Mouse (Mus musculus): Measurements from ENCODE around the gene Apoc3. TPM values are rescaled to one million over a fixed set of nuclear protein-coding genes. Genes with fewer than 3 reads are reported as not detected.

The Apoc3 gene
- polyA plus RNA-seq, 1 experiment from 2014 or later, result not detected

DNA sequence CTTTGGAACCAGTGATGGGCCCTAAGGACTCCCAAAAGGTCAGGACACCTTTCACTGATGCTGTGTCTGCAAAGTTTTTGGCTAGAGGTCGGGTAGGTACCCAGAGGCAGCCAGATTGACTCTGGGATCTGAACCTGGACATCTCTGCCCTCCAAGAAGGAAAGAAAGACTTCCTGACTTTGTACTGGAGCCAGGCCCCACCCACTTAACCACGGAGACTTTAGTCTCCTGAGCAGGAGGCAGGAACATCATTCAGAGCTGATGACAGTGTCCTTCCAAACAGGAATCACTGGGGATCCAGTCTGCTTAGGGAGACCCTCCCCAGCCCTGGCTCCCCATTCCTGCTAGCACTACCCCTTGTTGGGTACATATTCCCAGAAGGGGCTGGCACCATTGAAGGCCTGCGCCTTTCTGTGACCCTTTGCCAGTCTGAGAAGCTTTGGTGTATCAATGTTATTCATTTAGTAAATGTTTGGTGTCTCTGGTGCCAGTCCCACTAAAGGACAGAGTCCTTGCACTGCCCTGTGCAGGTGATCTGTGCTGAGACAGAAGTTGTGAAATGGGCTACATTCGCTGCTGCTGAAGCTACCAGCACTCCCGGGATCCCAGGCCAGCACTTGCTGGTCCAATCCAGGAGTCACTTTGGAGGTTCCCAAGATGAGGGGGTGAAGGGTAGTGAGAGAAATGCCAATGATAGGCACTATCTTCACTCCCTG is 10.3 kb downstream of the Apoc3 start:
- Histone ChIP-seq H3K27ac (no peak overlapping the region), H3K36me3 (peaks cover 29% of the 10 kb centered on the region), H3K27me3 (ENCODE audit: insufficient read depth, poor library complexity, severe bottlenecking) (peaks cover 14% of the 10 kb centered on the region; the same call in 1 of the 2 replicates), H3K4me1 (peaks cover 9% of the 10 kb centered on the region), H3K9me3 (no peaks in the 10 kb centered on the region), H3K4me3 (no peak overlapping the region)
- DNase-seq (ENCODE audit: low spot score), result no peak
- WGBS, result 58% methylated on average over 5 of the region's 5 CpGs

DNA sequence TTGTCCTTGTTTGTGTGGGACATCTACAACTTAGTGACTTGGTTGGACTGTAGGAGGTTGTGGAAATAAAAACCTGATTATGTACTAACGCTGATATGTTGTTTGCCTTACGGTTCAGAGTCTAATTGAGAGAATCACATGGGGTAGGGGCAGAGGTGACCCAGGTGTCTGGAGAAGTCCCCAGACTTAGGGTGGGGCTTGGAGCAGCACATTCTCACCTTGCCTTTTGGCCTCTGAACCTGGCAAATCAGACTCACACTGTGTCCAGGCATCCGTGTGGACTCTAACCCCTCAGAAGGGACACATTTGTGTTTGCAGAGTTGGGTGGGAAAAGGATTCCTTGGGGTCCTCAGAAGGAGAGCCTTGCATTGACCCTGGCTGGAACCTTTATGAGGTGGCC is 11.3 kb downstream of the Apoc3 start:
- Histone ChIP-seq H3K27ac (no peak overlapping the region), H3K4me3 (no peak overlapping the region), H3K4me1 (peaks cover 5% of the 10 kb centered on the region), H3K36me3 (peaks cover 39% of the 10 kb centered on the region), H3K9me3 (no peaks in the 10 kb centered on the region), H3K27me3 (ENCODE audit: insufficient read depth, poor library complexity, severe bottlenecking) (peaks cover 10% of the 10 kb centered on the region; the same call in 1 of the 2 replicates)
- 86% methylated on average over 3 of the region's 3 CpGs for WGBS
- DNase-seq (ENCODE audit: low spot score), result no peak

DNA sequence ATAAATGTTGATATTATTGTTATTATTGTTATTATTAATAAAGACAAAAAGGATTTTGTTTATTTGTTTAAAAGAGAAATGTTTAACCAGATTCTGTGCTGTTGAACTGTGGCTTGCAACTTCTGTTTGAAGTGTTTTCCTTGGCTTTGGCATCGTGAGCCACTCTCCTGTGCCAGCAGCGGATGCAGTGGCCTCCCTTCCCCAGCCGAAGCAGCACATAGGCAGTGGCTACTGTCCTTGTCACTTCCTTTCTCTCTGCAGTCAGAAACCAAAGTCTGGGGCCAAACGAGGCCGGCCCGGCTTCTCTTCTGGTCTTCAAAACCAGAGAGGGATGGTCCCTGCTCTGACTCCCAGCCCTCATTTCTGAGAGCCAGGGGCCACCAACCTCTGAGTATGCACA is 12.3 kb downstream of the Apoc3 start:
- no peak overlapping the region for H3K4me3 ChIP-seq
- no peak overlapping the region for H3K27ac ChIP-seq
- H3K36me3 ChIP-seq, result peaks cover 40% of the 10 kb centered on the region
- 84% methylated on average over 6 of the region's 6 CpGs for WGBS
- no peak for DNase-seq (ENCODE audit: low spot score)
- H3K4me1 ChIP-seq, result no peaks in the 10 kb centered on the region; the same call in 1 of the 2 replicates
- no peaks in the 10 kb centered on the region for H3K9me3 ChIP-seq
- 0 out of 2 replicates have a peak, but pooled peaks cover 3% of the 10 kb centered on the region for H3K27me3 ChIP-seq (ENCODE audit: insufficient read depth, poor library complexity, severe bottlenecking)

DNA sequence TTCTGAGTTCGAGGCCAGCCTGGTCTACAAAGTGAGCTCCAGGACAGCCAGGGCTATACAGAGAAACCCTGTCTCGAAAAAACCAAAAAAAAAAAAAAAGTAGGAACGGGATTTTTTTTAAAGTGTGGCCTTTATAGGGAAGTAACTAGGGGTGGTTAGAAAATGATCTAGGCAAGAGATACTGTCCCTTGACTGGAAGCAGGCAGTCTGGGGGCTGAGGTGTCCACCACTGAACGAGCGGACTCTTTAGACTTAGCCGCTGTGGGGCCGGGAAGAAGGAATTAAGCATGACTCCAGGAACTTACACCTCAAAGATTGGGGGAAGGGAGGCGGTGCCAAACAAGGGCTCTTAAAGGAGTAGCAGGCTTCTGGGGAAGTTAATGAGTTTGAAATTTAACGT is 17.3 kb downstream of the Apoc3 start:
- WGBS, result 75% methylated on average over 9 of the region's 9 CpGs
- Histone ChIP-seq H3K4me3 (no peak overlapping the region), H3K27ac (no peak overlapping the region), H3K27me3 (ENCODE audit: insufficient read depth, poor library complexity, severe bottlenecking) (no peaks in the 10 kb centered on the region), H3K36me3 (peaks cover 44% of the 10 kb centered on the region), H3K4me1 (peaks cover 38% of the 10 kb centered on the region), H3K9me3 (no peaks in the 10 kb centered on the region)
- no peak for DNase-seq (ENCODE audit: low spot score)

DNA sequence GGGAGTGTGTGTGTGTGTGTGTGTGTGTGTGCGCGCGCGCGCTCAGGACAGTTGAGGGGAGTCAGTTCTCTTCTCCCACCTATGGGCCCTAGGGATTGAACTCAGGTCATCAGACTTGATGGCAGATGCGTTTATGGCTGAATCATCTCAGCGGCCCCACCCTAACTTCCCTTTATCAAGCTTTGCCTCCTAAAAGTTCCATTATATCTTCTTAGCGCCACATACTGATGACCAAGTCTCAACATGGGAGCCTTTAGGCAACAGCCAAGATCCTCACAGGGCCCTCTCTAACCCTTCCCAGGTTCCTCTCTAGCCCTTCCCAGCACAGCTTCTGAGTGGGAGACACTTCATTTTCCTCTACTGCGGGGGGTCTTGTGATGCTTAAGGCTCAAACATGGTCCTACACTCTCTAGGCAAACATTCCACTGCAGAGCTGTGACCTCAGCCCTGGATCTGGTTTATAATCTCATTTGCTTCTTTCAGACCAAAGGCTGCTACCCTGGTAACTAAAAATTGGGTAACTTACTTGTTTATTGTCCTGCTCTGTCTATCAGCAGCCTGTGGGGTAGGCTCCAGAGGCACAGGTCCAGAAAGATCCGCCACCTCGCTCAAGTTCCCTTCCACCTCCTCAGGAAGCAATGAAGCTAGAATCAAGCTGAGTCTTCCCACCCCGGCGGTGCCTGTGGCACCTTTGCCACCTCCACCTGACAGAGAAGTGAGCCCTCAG is 18.5 kb downstream of the Apoc3 start:
- 87% methylated on average over 13 of the region's 13 CpGs for WGBS
- no peak overlapping the region; the same call in 1 of the 2 replicates for H3K27ac ChIP-seq
- H3K27me3 ChIP-seq (ENCODE audit: insufficient read depth, poor library complexity, severe bottlenecking), result no peaks in the 10 kb centered on the region
- no peak overlapping the region for H3K4me3 ChIP-seq
- H3K9me3 ChIP-seq, result no peaks in the 10 kb centered on the region
- H3K36me3 ChIP-seq, result peaks cover 46% of the 10 kb centered on the region
- DNase-seq (ENCODE audit: low spot score), result no peak
- H3K4me1 ChIP-seq, result peaks cover 38% of the 10 kb centered on the region

DNA sequence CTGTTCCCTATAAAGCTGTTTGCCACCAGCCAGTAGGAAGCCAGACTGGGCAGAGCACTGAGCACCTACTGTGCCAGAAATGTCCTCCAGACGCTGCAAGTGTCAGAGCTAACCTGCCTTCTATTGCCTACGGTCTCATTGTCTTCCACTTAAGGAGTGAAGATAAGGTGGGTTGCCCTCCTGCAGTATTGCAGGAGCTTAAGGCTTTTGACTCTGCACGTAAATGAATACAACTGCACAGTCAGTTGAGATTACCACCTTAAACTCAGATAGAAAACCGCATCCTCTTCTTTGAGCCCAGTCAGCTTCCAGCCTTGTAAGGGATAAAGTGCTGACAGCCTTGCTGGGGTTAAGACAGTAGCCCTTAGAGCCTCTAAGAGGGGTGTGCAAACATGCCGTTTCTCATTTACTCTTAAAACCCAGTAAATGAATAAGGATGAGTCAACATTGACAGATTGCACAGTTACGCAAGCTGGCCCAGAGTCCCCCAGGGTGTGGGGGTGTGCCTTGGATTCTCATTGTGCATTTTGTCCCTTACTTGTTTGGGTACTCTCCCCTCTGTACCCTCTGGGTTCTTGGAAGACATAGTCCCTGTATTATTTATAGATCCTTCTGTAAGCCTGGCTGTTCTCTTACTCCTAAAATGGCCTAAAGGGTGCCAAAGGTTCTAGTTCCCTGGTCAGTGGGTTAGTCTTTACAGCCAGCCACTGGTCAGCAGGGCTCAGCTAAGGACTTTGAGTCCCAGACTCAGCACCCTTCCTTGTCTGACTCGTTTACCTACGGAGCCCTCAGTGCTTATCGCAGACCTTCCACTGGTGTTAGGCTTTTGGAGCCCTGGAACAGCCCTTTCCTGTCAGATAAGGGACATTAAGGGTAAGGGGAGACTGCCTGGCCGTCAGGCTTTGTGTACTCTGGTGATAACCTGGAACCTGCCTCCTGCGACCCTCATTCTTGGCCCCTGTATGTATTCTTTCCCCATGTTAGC is 19.8 kb downstream of the Apoc3 start:
- Histone ChIP-seq H3K4me1 (peaks cover 38% of the 10 kb centered on the region), H3K36me3 (peaks cover 44% of the 10 kb centered on the region), H3K9me3 (no peaks in the 10 kb centered on the region), H3K4me3 (no peak overlapping the region), H3K27ac (peak overlapping the region; percentile 32; the same call in 1 of the 2 replicates), H3K27me3 (ENCODE audit: insufficient read depth, poor library complexity, severe bottlenecking) (no peaks in the 10 kb centered on the region)
- no peak for DNase-seq (ENCODE audit: low spot score)
- WGBS, result 20% methylated on average over 11 of the region's 11 CpGs

DNA sequence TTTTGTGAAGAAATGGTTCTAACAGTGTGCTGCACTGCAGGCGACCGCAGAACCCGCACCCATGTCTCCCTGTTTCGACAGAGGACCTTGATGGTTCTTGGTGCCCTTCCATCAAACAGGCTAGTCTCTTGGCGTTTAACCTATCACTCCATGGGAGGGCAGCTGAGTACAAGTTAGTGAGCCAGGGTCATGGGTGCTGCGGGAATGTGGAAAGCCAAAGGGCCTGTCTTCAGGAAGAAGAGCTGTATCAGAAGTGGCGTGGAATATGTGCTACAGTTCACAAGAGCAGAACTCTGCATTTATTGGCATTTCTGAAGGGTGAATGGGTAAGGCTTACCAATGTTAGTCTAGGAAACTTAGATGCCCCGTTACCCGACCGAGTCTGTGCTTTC is 20.5 kb downstream of the Apoc3 start:
- no peaks in the 10 kb centered on the region for H3K9me3 ChIP-seq
- H3K27me3 ChIP-seq (ENCODE audit: insufficient read depth, poor library complexity, severe bottlenecking), result no peaks in the 10 kb centered on the region
- 80% methylated on average over 10 of the region's 10 CpGs for WGBS
- peaks cover 44% of the 10 kb centered on the region for H3K36me3 ChIP-seq
- no peak overlapping the region for H3K4me3 ChIP-seq
- no peak overlapping the region for H3K27ac ChIP-seq
- H3K4me1 ChIP-seq, result peaks cover 38% of the 10 kb centered on the region
- DNase-seq (ENCODE audit: low spot score), result no peak

DNA sequence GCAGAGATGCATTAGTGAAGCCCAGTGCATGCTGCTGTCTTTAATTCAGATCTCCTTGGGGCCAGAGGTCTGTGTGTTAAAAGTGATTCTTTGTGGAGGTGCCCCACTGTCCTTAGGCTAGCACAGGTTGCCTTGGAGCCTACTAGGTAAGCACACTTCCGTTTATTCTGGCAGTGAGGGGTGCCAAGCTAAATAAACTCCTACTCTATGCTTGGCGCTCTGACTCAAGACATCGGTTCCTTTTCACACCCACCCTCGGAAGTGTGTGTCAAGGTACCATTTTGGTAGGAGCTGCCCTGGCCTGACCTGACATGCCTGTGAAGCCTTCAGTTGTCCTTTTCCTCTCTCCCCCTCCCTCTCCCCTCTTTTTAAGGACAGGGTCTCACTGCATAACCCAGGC is 21.2 kb downstream of the Apoc3 start:
- peaks cover 42% of the 10 kb centered on the region for H3K36me3 ChIP-seq
- H3K4me3 ChIP-seq, result no peak overlapping the region
- H3K4me1 ChIP-seq, result peaks cover 38% of the 10 kb centered on the region
- H3K27ac ChIP-seq, result no peak overlapping the region
- no peaks in the 10 kb centered on the region for H3K27me3 ChIP-seq (ENCODE audit: insufficient read depth, poor library complexity, severe bottlenecking)
- 85% methylated on average over 4 of the region's 4 CpGs for WGBS
- no peaks in the 10 kb centered on the region for H3K9me3 ChIP-seq
- no peak for DNase-seq (ENCODE audit: low spot score)

DNA sequence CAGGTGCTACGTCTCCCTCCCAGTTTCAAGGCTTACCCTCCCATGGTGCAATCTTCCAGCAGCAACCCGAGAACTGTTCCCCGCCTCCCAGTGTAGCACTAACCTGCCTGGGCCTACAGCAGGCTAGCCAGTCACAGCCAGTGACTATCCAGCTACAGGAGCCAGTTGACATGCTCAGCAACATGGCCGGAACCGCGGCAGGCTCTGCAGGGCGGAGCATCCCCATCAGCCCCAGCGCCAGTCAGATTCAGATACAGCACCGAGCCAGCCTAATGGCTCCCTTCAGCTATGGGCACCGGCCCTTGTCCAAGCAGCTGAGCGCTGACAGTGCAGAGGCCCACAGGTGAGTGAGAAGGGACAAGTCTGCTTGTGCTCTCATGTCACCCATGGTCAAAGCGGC is 25.0 kb downstream of the Apoc3 start:
- H3K4me3 ChIP-seq, result no peak overlapping the region
- WGBS, result 92% methylated on average over 12 of the region's 12 CpGs
- peaks cover 32% of the 10 kb centered on the region for H3K4me1 ChIP-seq
- no peak for DNase-seq (ENCODE audit: low spot score)
- H3K27me3 ChIP-seq (ENCODE audit: insufficient read depth, poor library complexity, severe bottlenecking), result no peaks in the 10 kb centered on the region
- no peaks in the 10 kb centered on the region for H3K9me3 ChIP-seq
- H3K36me3 ChIP-seq, result peaks cover 71% of the 10 kb centered on the region
- no peak overlapping the region for H3K27ac ChIP-seq

DNA sequence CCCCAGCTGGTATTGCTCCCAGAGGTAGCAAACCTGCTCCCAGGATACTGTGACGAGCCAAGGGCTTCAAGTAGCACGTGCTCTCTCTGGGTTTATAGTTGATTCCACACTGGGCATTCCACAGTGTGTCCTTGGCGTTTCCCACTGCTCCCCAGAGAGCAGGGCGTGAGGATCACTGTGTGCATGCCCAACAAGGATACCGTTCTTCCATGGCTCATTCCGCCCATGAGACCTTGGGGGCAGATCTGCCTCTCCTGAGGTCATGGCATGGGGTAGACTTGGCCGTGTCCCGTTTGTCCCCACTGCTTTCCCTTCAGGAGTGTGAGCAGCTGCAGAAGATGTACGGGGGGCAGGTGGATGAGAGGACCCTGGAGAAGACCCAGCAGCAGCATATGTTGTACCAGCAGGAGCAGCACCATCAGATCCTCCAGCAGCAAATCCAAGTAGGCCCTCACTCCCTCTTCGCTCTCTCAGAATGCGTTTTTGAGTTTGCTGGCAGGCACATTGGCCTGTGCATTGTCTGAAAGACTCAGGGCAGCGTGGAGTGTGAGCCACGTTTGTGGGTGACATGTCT is 26.9 kb downstream of the Apoc3 start:
- 86% methylated on average over 13 of the region's 13 CpGs for WGBS

DNA sequence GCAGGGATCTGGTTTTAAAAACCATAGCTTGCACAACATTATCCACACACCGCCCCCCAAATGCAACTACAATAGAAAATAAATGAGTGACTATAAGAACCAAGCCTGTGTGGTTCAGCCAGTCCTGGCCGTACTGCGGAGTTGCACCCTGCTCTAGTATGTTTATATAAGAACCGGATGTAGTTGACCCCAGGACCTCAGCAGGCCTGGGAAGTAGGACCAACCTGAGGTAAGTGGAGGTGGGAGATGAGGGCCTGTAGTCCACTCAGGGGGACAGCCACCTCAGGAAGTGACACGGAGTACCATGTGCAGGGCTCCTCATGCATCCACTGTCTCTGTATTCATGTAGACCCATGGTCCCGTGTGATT is 28.0 kb downstream of the Apoc3 start:
- 86% methylated on average over 6 of the region's 6 CpGs for WGBS
- H3K27me3 ChIP-seq (ENCODE audit: insufficient read depth, poor library complexity, severe bottlenecking), result no peaks in the 10 kb centered on the region
- no peaks in the 10 kb centered on the region for H3K9me3 ChIP-seq
- peaks cover 27% of the 10 kb centered on the region for H3K4me1 ChIP-seq
- no peak overlapping the region for H3K27ac ChIP-seq
- H3K36me3 ChIP-seq, result peaks cover 80% of the 10 kb centered on the region
- DNase-seq (ENCODE audit: low spot score), result no peak
- no peak overlapping the region for H3K4me3 ChIP-seq

More for the DNA sequence above, 26.9 kb downstream of the Apoc3 start:
- Histone ChIP-seq H3K27me3 (ENCODE audit: insufficient read depth, poor library complexity, severe bottlenecking) (no peaks in the 10 kb centered on the region), H3K9me3 (no peaks in the 10 kb centered on the region), H3K4me3 (no peak overlapping the region), H3K27ac (no peak overlapping the region), H3K36me3 (peaks cover 88% of the 10 kb centered on the region), H3K4me1 (peaks cover 18% of the 10 kb centered on the region)
- no peak for DNase-seq (ENCODE audit: low spot score)

DNA sequence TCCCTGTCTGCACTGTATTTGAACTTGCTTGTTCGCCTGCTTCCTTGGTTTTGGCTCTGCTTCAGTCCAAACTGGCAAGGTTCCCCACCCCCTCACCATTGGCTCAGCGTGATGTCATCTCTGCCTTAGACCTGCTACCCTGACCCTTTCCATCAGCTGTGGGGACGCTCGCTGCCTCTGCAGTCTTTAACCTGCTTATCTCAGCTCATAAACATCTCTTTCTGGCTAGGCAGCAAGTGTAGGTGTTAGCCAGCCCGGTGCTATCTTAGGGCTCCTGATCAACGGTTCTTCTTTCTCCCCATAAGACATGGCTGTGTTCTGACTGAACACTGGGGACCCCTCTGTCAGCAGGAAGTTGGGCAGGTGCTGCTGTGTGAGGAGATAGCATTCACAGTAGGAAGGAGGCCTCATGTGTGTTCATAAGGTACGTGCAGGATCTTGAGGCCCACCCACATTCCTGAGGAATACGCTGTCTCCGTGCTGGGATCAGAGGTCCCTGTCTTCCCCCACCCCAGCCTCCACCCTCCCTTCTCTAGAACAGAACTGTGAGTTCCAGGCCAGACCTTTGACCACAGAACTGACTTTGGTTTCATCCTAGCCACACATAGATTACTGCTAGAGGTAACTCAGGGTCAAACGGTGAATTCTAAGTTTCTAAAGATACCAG is 28.5 kb downstream of the Apoc3 start:
- H3K4me1 ChIP-seq, result peaks cover 30% of the 10 kb centered on the region
- no peaks in the 10 kb centered on the region for H3K27me3 ChIP-seq (ENCODE audit: insufficient read depth, poor library complexity, severe bottlenecking)
- H3K36me3 ChIP-seq, result peaks cover 80% of the 10 kb centered on the region
- 60% methylated on average over 10 of the region's 10 CpGs for WGBS
- no peak for DNase-seq (ENCODE audit: low spot score)
- H3K9me3 ChIP-seq, result no peaks in the 10 kb centered on the region
- H3K27ac ChIP-seq, result 0 out of 2 replicates have a peak overlapping the region, but pooled peaks have one; percentile 32
- no peak overlapping the region for H3K4me3 ChIP-seq
